Comparison of ENCODE assay signal across 10 mouse cellular contexts in the genomic region with DNA sequence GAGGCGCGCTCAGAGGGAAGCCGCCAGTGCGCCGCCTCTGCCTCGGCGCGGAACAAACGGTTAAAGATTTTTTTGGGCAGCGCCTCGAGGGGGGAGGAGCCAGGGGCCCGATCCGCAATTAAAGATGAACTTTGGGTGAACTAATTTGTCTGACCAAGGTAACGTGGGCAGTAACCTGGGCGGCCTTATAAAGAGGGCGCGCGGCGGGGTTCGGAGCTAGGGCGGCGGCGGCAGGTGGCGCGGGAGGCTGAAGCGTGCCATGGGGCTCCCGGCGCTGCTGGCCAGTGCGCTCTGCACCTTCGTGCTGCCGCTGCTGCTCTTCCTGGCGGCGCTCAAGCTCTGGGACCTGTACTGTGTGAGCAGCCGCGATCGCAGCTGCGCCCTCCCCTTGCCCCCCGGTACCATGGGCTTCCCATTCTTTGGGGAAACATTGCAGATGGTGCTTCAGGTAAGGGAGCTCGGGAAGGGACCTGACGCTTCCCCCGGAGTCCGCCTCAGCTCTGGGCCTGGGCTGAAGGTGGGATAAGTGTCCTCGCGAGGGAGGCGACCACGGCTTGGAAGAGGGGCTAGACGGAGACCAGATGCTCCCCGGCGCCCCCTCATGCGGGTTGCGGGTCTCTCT. TPM values are rescaled to one million over a fixed set of nuclear protein-coding genes. Genes with fewer than 3 reads are reported as not detected.
DNase-seq lines count a peak whose midpoint lies in the region; ATAC-seq lines count a peak whose summit lies in the region.
"Had no signal": no experiment of that assay in that cellular context is flagged by ENCODE, and none has a peak within 500 bp of the region (broad histone marks: within the 10 kb centered on the region; RNA-seq: fewer than 3 reads in every experiment).

Cyp26a1 (plus strand) TSS at position 148 of the 622 bp plus-strand sequence.

- under 1% methylated on average over 51 of the region's 51 CpGs for WGBS in heart, embryonic 14.5 days
- under 1% methylated on average over 51 of the region's 51 CpGs for WGBS in embryonic facial prominence, embryonic 15.5 days
- under 1% methylated on average over 51 of the region's 51 CpGs for WGBS in neural tube, embryonic 15.5 days

- intact Hi-C loops in heart, postnatal 14 days (cut with DNase I): no loop called here

- H3K27ac ChIP-seq in heart, embryonic 14.5 days (replicated peaks in 1 of 2; ENCODE audit: control insufficient read depth in 1 of 2, insufficient read depth in 1 of 2, low read depth in 2 of 2, low read length in 2 of 2): no peak within 1 kb of the TSS
- H3K27ac ChIP-seq in embryonic facial prominence, embryonic 15.5 days (replicated peaks): no peak within 1 kb of the TSS
- no peak within 1 kb of the TSS for H3K27ac ChIP-seq in neural tube, embryonic 15.5 days (replicated peaks)

- peak within 1 kb of the TSS; percentile 72 for H3K4me2 ChIP-seq in heart, embryonic 14.5 days (ENCODE audit: low read length)
- peak within 1 kb of the TSS; percentile 59 for H3K4me2 ChIP-seq in embryonic facial prominence, embryonic 15.5 days (replicated peaks)
- peak within 1 kb of the TSS; percentile 69 for H3K4me2 ChIP-seq in neural tube, embryonic 15.5 days

- H3K36me3 ChIP-seq in heart, embryonic 14.5 days (ENCODE audit: control insufficient read depth, insufficient read depth, low read length): no peaks in the 10 kb centered on the region
- no peaks in the 10 kb centered on the region for H3K36me3 ChIP-seq in embryonic facial prominence, embryonic 15.5 days
- no peaks in the 10 kb centered on the region for H3K36me3 ChIP-seq in neural tube, embryonic 15.5 days

- no peak for DNase-seq in heart, postnatal 14 days
- DNase-seq in kidney, postnatal 25 days: peak; percentile 26 to 41
- DNase-seq in layer of hippocampus, adult 8-10 months (ENCODE audit: low spot score in 2 of 2): no peak

- H3K4me1 ChIP-seq in heart, embryonic 14.5 days (ENCODE audit: control insufficient read depth in 2 of 2, insufficient read depth in 2 of 2, low read length in 2 of 2): peaks cover 9 to 29% of the 10 kb centered on the region in 2 experiments
- H3K4me1 ChIP-seq in embryonic facial prominence, embryonic 15.5 days: peaks cover 40% of the 10 kb centered on the region
- H3K4me1 ChIP-seq in neural tube, embryonic 15.5 days: peaks cover 44% of the 10 kb centered on the region

- ATAC-seq in heart, embryonic 14.5 days (ENCODE audit: insufficient number of reproducible peaks, insufficient read depth, low FRiP score, low read depth): no peak
- ATAC-seq in embryonic facial prominence, embryonic 15.5 days (ENCODE audit: insufficient number of reproducible peaks, low FRiP score, low TSS enrichment, low read depth): no peak
- ATAC-seq in neural tube, embryonic 15.5 days (ENCODE audit: low FRiP score): no peak
- no peak for ATAC-seq in megakaryocyte progenitor cell, adult 5-6 weeks (replicated peaks; ENCODE audit: poor library complexity)
- ATAC-seq in granulocyte monocyte progenitor cell, adult 5-6 weeks (replicated peaks; ENCODE audit: poor library complexity, severe bottlenecking): no peak

- 0 out of 2 replicates have a peak within 1 kb of the TSS, but pooled peaks have one; percentile 16 for H3K9ac ChIP-seq in heart, embryonic 14.5 days (ENCODE audit: low read length)
- H3K9ac ChIP-seq in embryonic facial prominence, embryonic 15.5 days: no peak within 1 kb of the TSS
- H3K9ac ChIP-seq in neural tube, embryonic 15.5 days (replicated peaks): peak within 1 kb of the TSS; percentile 14; the same call in 1 of the 2 replicates

- H3K4me3 ChIP-seq in heart, embryonic 14.5 days (ENCODE audit: control insufficient read depth in 1 of 2, insufficient read depth in 1 of 2, low read depth in 1 of 2, low read length in 2 of 2): peak within 1 kb of the TSS; percentile 40 to 44
- H3K4me3 ChIP-seq in embryonic facial prominence, embryonic 15.5 days (replicated peaks): peak within 1 kb of the TSS; percentile 41
- H3K4me3 ChIP-seq in neural tube, embryonic 15.5 days (replicated peaks): peak within 1 kb of the TSS; percentile 35

- no peaks in the 10 kb centered on the region for H3K9me3 ChIP-seq in heart, embryonic 14.5 days (ENCODE audit: control insufficient read depth, low read length)
- no peaks in the 10 kb centered on the region for H3K9me3 ChIP-seq in embryonic facial prominence, embryonic 15.5 days (replicated peaks)
- no peaks in the 10 kb centered on the region for H3K9me3 ChIP-seq in neural tube, embryonic 15.5 days (replicated peaks)

- H3K27me3 ChIP-seq in heart, embryonic 14.5 days (ENCODE audit: control insufficient read depth, insufficient read depth, low read length): peaks cover 99% of the 10 kb centered on the region
- peaks cover 97% of the 10 kb centered on the region for H3K27me3 ChIP-seq in embryonic facial prominence, embryonic 15.5 days
- peaks cover 95% of the 10 kb centered on the region for H3K27me3 ChIP-seq in neural tube, embryonic 15.5 days (replicated peaks)
- H3K27me3 ChIP-seq: CH12.LX had no signal

RNA-seq across cellular contexts. Expression of gene Cyp26a1, which starts in this region (rescaled TPM):
- polyA plus RNA-seq in heart, embryonic 14.5 days (2014; fragmentation: Nextera tagmentation; extraction: Ambion mirVana): 1.1 and 1.6 TPM in 2 replicates
- under 1 TPM in 1 of 2 experiments, not detected in 1; 0.31 TPM for total RNA-seq in heart, postnatal 14 days (2021)
- polyA plus RNA-seq in embryonic facial prominence, embryonic 15.5 days (2015; fragmentation: Nextera tagmentation; extraction: Ambion mirVana): 3.6 and 4.6 TPM in 2 replicates
- polyA plus RNA-seq in neural tube, embryonic 15.5 days (2015; fragmentation: Nextera tagmentation; extraction: Ambion mirVana): 0.65 and 1.3 TPM in 2 replicates
- 0.22 TPM in 1 of 2 replicates, not detected in the other for total RNA-seq in megakaryocyte progenitor cell, adult 5-6 weeks (2015)
- not detected in 2 replicates for total RNA-seq in megakaryocyte progenitor cell, adult 5-6 weeks (2017)
- total RNA-seq in granulocyte monocyte progenitor cell, adult 5-6 weeks (2014; fragmentation: Nextera tagmentation): not detected in 2 replicates
- 0.13 TPM in 1 of 2 replicates, not detected in the other for total RNA-seq in granulocyte monocyte progenitor cell, adult 5-6 weeks (2017)
- total RNA-seq in layer of hippocampus, adult 8-10 months (2022): under 1 TPM; 0.51 to 0.74 (median 0.56) TPM
- total RNA-seq: hematopoietic stem cell, adult 5-6 weeks had no signal

Comparison
In these comparisons a context has a peak if more than half of its experiments do, and no peak if none do; other contexts are left out.
1. DNase-seq: peak in kidney, postnatal 25 days (2 of 2); none in heart, postnatal 14 days (0 of 2) and layer of hippocampus, adult 8-10 months (0 of 2).
2. Peak in every context shown above with its lines, with median percentiles within 50 percentile points of each other: H3K4me2 ChIP-seq and H3K4me3 ChIP-seq.